20 mouse cellular contexts compared by ENCODE assay signal in genomic region chr7:68139384-68139783, GRCm38 (mm10).
DNase-seq lines count a peak whose midpoint lies in the region; ATAC-seq and TF ChIP-seq lines count a peak whose summit lies in the region.
"Had no signal": no experiment of that assay in that cellular context is flagged by ENCODE, and none has a peak within 500 bp of the region (broad histone marks: within the 10 kb centered on the region; RNA-seq: fewer than 3 reads in every experiment).

No protein-coding gene starts in this region.

- no peaks in the 10 kb centered on the region for H3K36me3 ChIP-seq in heart, embryonic 12.5 days
- H3K36me3 ChIP-seq in intestine, embryonic 16.5 days (ENCODE audit: control insufficient read depth, insufficient read depth, low read length): no peaks in the 10 kb centered on the region
- H3K36me3 ChIP-seq: hindbrain, embryonic 12.5 days; intestine, embryonic 15.5 days; neural tube, embryonic 13.5 days had no signal

- H3K4me2 ChIP-seq in heart, embryonic 12.5 days: no peak overlapping the region
- no peak overlapping the region for H3K4me2 ChIP-seq in intestine, embryonic 16.5 days (ENCODE audit: low read depth, low read length)
- H3K4me2 ChIP-seq: hindbrain, embryonic 12.5 days; intestine, embryonic 15.5 days; neural tube, embryonic 13.5 days had no signal

- 22% methylated on average over 2 of the region's 2 CpGs for WGBS in heart, embryonic 12.5 days
- WGBS in intestine, embryonic 16.5 days: 48% methylated on average over 2 of the region's 2 CpGs

- no peak overlapping the region for H3K9ac ChIP-seq in heart, embryonic 12.5 days
- no peak overlapping the region for H3K9ac ChIP-seq in intestine, embryonic 16.5 days (ENCODE audit: low read depth, low read length)
- H3K9ac ChIP-seq: hindbrain, embryonic 12.5 days; intestine, embryonic 15.5 days; liver, postnatal 0 days; neural tube, embryonic 13.5 days had no signal

- H3K27me3 ChIP-seq in heart, embryonic 12.5 days (replicated peaks): no peaks in the 10 kb centered on the region
- H3K27me3 ChIP-seq in intestine, embryonic 16.5 days (replicated peaks; ENCODE audit: control insufficient read depth, insufficient read depth, low read length): no peaks in the 10 kb centered on the region
- H3K27me3 ChIP-seq: hindbrain, embryonic 12.5 days; intestine, embryonic 15.5 days; neural tube, embryonic 13.5 days had no signal

- peaks cover 59% of the 10 kb centered on the region for H3K4me1 ChIP-seq in heart, embryonic 12.5 days (replicated peaks)
- H3K4me1 ChIP-seq in intestine, embryonic 16.5 days (ENCODE audit: control insufficient read depth, insufficient read depth, low read length): peaks cover 5% of the 10 kb centered on the region; the same call in 1 of the 2 replicates
- H3K4me1 ChIP-seq: intestine, embryonic 15.5 days had no signal

- no peak for ATAC-seq in heart, embryonic 12.5 days (ENCODE audit: insufficient number of reproducible peaks, low FRiP score)
- peak; percentile 74 for ATAC-seq in CD4-positive, CD25-positive, alpha-beta regulatory T cell, adult 4 months
- ATAC-seq in intestine, embryonic 16.5 days: no peak
- ATAC-seq: intestine, embryonic 15.5 days; liver, postnatal 0 days had no signal

- peak overlapping the region; percentile 49; the same call in 1 of the 2 replicates for H3K27ac ChIP-seq in heart, embryonic 12.5 days (ENCODE audit: poor library complexity, severe bottlenecking)
- H3K27ac ChIP-seq in layer of hippocampus, adult 2 months: 0 out of 2 replicates have a peak overlapping the region, but pooled peaks have one; percentile 18
- no peak overlapping the region for H3K27ac ChIP-seq in intestine, embryonic 16.5 days (ENCODE audit: low read length)
- H3K27ac ChIP-seq: forebrain, embryonic 10.5 days; hindbrain, embryonic 12.5 days; intestine, embryonic 15.5 days; neural tube, embryonic 13.5 days had no signal

- no peak for DNase-seq in heart, adult 11 months
- DNase-seq in layer of hippocampus, adult 2 months (ENCODE audit: low spot score in 2 of 2): no peak
- DNase-seq in layer of hippocampus, adult 9-11 months: no peak
- DNase-seq in induced T-regulatory cell, adult 2 months (ENCODE audit: low read depth): peak; percentile 47
- DNase-seq in cerebellum, adult 11-12 months: no peak
- DNase-seq: B cell, adult 2 months; cerebellum, adult 9-10 months; gastrocnemius, postnatal 25 days; kidney, postnatal 36 days; liver; liver, postnatal 0 days; right cerebral cortex, postnatal 14 days; thymus, postnatal 14 days had no signal

- TF ChIP-seq CTCF in layer of hippocampus, adult 2 months (conservative IDR thresholded peaks at IDR 0.05): no peak

- H3K9me3 ChIP-seq in heart, embryonic 12.5 days (replicated peaks): no peaks in the 10 kb centered on the region
- H3K9me3 ChIP-seq in intestine, embryonic 16.5 days (ENCODE audit: control insufficient read depth, low read length): no peaks in the 10 kb centered on the region
- H3K9me3 ChIP-seq: forebrain, embryonic 10.5 days; hindbrain, embryonic 12.5 days; intestine, embryonic 15.5 days; neural tube, embryonic 13.5 days had no signal

- no peak overlapping the region for H3K4me3 ChIP-seq in heart, embryonic 12.5 days
- no peak overlapping the region for H3K4me3 ChIP-seq in layer of hippocampus, adult 2 months
- no peak overlapping the region for H3K4me3 ChIP-seq in intestine, embryonic 16.5 days (ENCODE audit: low read length)
- H3K4me3 ChIP-seq: forebrain, embryonic 10.5 days; hindbrain, embryonic 12.5 days; intestine, embryonic 15.5 days; neural tube, embryonic 13.5 days had no signal
